Mouse (Mus musculus) spleen, adult 2 months (tissue): ENCODE measurements around the gene Ddx47. TPM values are rescaled to one million over a fixed set of nuclear protein-coding genes. Genes with fewer than 3 reads are reported as not detected.

ENCODE experiments used
- DNase-seq, 2 experiments: peaks; one replicate each; pipeline versions ENCODE4 v3.0.0 to v3.0.0-alpha.2; 2012 to 2021; ENCODE audit warnings: low spot score in 2 of 2, low read depth in 1 of 2
- H3K27ac ChIP-seq: fragments of 200-500 bp; 2 replicates; pipeline ENCODE4 v1.5.1; 2012; ENCODE audit warnings: low read length, inconsistent platforms; ENCODE audit not compliant: insufficient read depth
- H3K27me3 ChIP-seq: fragments of 200-500 bp; 2 replicates; pipeline ENCODE4 v1.6.1; 2012; ENCODE audit warnings: mild to moderate bottlenecking, moderate library complexity, low read length, inconsistent platforms; ENCODE audit not compliant: control insufficient read depth, insufficient read depth
- H3K36me3 ChIP-seq: fragments of 200-500 bp; 2 replicates; pipeline ENCODE4 v1.6.1; 2012; ENCODE audit warnings: mild to moderate bottlenecking, low read length, inconsistent platforms; ENCODE audit not compliant: control insufficient read depth, insufficient read depth
- H3K4me1 ChIP-seq: fragments of 200-500 bp; 2 replicates; pipeline ENCODE4 v1.6.1; 2011; ENCODE audit warnings: inconsistent platforms; ENCODE audit not compliant: control insufficient read depth, insufficient read depth, insufficient read length
- H3K4me3 ChIP-seq: fragments of 200-500 bp; 2 replicates; pipeline ENCODE4 v1.5.1; 2011; ENCODE audit warnings: mild to moderate bottlenecking, inconsistent platforms; ENCODE audit not compliant: insufficient read depth, insufficient read length; ENCODE audit errors: extremely low read depth
- CTCF ChIP-seq: fragments of 200-500 bp; IDR thresholded peaks from 2 replicates; pipeline ENCODE4 v1.5.1; 2011; ENCODE audit warnings: mild to moderate bottlenecking, inconsistent platforms; ENCODE audit not compliant: insufficient read depth, insufficient read length, insufficient replicate concordance; ENCODE audit errors: extremely low read depth
- POLR2A ChIP-seq: fragments of 200-500 bp; IDR thresholded peaks from 2 replicates; pipeline ENCODE4 v1.6.1; 2011; ENCODE audit warnings: low read depth, low read length, inconsistent platforms
- WGBS: fragments of 180-500 bp; shearing (Covaris S2); methylation state at CpG from one replicate; pipeline ENCODE4 v1.1.7; 2018; 5-methylcytosine and 5-hydroxymethylcytosine counted together
- polyA plus RNA-seq: library from polyadenylated mRNA; depleted of rRNA; stranded (reverse); fragments of >200 nt; gene quantifications from 2 replicates; pipeline ENCODE4 v1.2.3, GENCODE M21; 2012; rRNA removed

Ddx47 gene
- polyA plus RNA-seq, 1 experiment: 34.6 TPM

DNA sequence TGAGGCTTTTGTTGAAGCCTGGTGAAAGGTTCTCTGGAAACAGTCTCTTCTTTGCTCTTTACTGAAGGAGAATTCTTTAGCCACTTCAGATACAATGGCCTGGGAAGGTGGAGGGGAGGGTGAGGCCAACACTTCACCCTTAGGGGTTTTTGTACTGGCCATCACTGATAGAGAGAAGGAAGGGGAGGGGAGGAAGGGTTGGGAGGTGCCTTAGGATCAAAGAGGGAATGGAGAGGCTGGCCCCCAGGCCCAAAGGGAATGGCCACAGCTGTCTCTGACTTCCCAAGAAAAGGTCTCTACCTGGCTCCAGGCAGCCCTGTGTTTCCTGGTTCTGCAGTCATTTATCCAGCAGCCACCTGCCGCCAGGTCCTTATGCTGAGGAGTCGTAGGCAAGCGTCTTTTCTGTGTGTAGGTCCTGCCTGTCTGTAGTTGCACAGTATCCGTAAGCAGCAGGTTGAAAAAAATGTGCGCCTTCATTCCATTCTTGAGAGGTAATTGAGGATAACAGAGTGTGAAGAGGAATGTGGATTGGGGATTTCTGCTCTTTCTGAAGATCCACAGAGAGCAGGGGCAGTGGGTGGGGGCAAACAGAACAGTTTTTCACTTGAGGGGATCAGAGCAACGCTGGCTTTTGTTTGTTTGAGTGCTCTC is 55.5 kb downstream of the Ddx47 start:
- Histone ChIP-seq H3K36me3 (no peaks in the 10 kb centered on the region), H3K27ac (no peak overlapping the region), H3K27me3 (peaks cover 3% of the 10 kb centered on the region; the same call in 1 of the 2 replicates), H3K4me1 (no peaks in the 10 kb centered on the region), H3K4me3 (no peak overlapping the region)
- no peak for TF ChIP-seq POLR2A
- no peak for TF ChIP-seq CTCF
- DNase-seq: no peak
- WGBS: 91% methylated on average over 6 of the region's 6 CpGs

DNA sequence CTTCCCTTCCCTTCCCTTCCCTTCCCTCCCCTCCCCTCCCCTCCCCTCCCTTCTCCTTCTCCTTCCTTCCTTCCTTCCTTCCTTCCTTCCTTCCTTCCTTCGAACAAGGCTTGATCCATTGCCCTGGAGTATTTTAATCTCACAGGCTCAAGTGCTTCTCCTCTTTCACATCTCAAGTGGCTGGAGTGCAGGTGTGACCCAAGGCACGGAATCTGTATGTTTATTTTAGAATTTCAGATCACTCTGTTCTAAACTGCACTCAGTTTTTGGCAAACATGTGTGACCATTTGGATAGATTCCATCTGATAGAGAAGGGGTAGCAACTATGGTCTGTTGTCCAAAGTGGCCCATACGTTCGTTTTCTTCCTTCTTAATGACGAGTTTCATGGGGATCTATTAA is 56.8 kb downstream of the Ddx47 start:
- 90% methylated on average over 5 of the region's 5 CpGs for WGBS
- H3K4me1 ChIP-seq: no peaks in the 10 kb centered on the region
- H3K36me3 ChIP-seq: no peaks in the 10 kb centered on the region
- peaks cover 3% of the 10 kb centered on the region; the same call in 1 of the 2 replicates for H3K27me3 ChIP-seq
- DNase-seq: no peak
- TF ChIP-seq CTCF (no peak), POLR2A (no peak)
- H3K4me3 ChIP-seq: no peak overlapping the region
- H3K27ac ChIP-seq: no peak overlapping the region

DNA sequence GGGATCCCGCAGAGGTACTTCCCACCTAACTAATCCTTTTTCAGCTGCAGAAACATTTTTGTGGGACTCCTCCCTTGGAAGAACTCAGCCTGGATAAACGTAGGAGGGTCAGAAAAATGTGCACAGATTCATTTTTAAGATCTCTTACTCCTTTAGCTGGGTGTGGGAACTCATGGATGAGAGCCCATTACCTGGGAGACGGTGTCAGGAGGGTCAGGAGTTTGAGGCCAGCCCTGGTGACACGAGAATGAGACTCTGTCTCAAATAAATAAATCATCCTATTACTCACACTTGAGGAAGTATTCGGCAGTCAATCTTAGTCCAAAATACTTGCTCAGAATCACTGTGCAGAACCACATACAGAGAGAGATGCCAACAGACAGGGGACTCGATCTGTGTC is 58.4 kb downstream of the Ddx47 start:
- Histone ChIP-seq H3K36me3 (no peaks in the 10 kb centered on the region), H3K27ac (no peak overlapping the region), H3K4me1 (no peaks in the 10 kb centered on the region), H3K4me3 (no peak overlapping the region), H3K27me3 (peaks cover 3% of the 10 kb centered on the region; the same call in 1 of the 2 replicates)
- 70% methylated on average over 6 of the region's 6 CpGs for WGBS
- DNase-seq: no peak
- no peak for TF ChIP-seq CTCF
- TF ChIP-seq POLR2A: no peak

DNA sequence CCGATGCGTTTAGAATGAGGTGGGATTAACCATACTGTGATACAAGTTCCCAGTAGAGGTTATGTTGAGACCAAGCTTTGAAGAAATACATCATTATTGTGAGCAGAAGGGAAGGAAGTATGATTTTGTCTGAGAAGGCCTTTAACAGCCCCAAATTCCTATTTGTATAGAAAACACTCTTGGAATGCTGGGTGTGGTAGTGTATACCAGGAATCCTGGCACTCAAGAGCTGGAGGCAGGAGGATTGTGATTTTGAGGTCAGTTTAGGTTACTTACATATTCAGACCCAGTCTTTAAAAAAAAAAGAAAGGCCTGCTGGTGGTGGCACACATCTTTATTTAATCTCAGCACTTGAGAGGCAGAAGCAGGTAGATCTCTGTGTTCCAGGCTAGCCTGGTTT is 58.9 kb downstream of the Ddx47 start:
- Histone ChIP-seq H3K4me1 (no peaks in the 10 kb centered on the region), H3K36me3 (no peaks in the 10 kb centered on the region), H3K27me3 (peaks cover 3% of the 10 kb centered on the region; the same call in 1 of the 2 replicates), H3K27ac (no peak overlapping the region), H3K4me3 (no peak overlapping the region)
- DNase-seq: no peak
- 89% methylated on average over 2 of the region's 2 CpGs for WGBS
- TF ChIP-seq CTCF (no peak), POLR2A (no peak)

Other genes starting within 250 kb of the Ddx47 start
- gene Dusp16, start 219.0 kb upstream of the Ddx47 start, polyA plus RNA-seq: 6.5 and 8.7 TPM in 2 replicates
- gene Crebl2, start 181.5 kb upstream of the Ddx47 start, polyA plus RNA-seq: 10.2 and 10.9 TPM in 2 replicates
- 6.4 and 7.0 TPM in 2 replicates for gene Gpr19, start 113.0 kb upstream of the Ddx47 start, polyA plus RNA-seq
- 30.3 and 35.3 TPM in 2 replicates for gene Cdkn1b, start 91.2 kb upstream of the Ddx47 start, polyA plus RNA-seq
- 1.1 TPM in 2 replicates for gene Apold1, start 29.9 kb upstream of the Ddx47 start, polyA plus RNA-seq
- gene Gprc5a, start 54.0 kb downstream of the Ddx47 start, polyA plus RNA-seq: 0.21 TPM in 2 replicates
- 0.09 and 0.25 TPM in 2 replicates for gene Gprc5d, start 106.7 kb downstream of the Ddx47 start, polyA plus RNA-seq
- 13.5 and 16.3 TPM in 2 replicates for gene Fam234b, start 186.4 kb downstream of the Ddx47 start, polyA plus RNA-seq
- 52.5 and 53.8 TPM in 2 replicates for gene Hebp1, start 186.4 kb downstream of the Ddx47 start, polyA plus RNA-seq
- 0.83 and 1.1 TPM in 2 replicates for gene Gsg1, start 242.7 kb downstream of the Ddx47 start, polyA plus RNA-seq